9 mouse cellular contexts compared by ENCODE assay signal in genomic region chr2:143917622-143918021, GRCm38 (mm10). TPM values are rescaled to one million over a fixed set of nuclear protein-coding genes. Genes with fewer than 3 reads are reported as not detected.
DNase-seq lines count a peak whose midpoint lies in the region; ATAC-seq and TF ChIP-seq lines count a peak whose summit lies in the region.
"Had no signal": no experiment of that assay in that cellular context is flagged by ENCODE, and none has a peak within 500 bp of the region (broad histone marks: within the 10 kb centered on the region; RNA-seq: fewer than 3 reads in every experiment).

No protein-coding gene starts in this region.

- peak overlapping the region; percentile 98 for H3K9ac ChIP-seq in heart, embryonic 13.5 days
- H3K9ac ChIP-seq in heart, adult 2 months (ENCODE audit: low read depth, low read length) = no peak overlapping the region
- no peak overlapping the region for H3K9ac ChIP-seq in embryonic facial prominence, embryonic 13.5 days
- 0 out of 2 replicates have a peak overlapping the region, but pooled peaks have one; percentile 34 for H3K9ac ChIP-seq in liver, postnatal 0 days (replicated peaks)
- H3K9ac ChIP-seq: midbrain, embryonic 12.5 days had no signal

- WGBS in heart, embryonic 13.5 days = 45% methylated on average over 5 of the region's 5 CpGs
- WGBS in heart, adult 2 months = 43% methylated on average over 5 of the region's 5 CpGs
- 76% methylated on average over 5 of the region's 5 CpGs for WGBS in embryonic facial prominence, embryonic 13.5 days
- WGBS in liver, postnatal 0 days (ENCODE audit: insufficient replicate concordance) = 38% methylated on average over 5 of the region's 5 CpGs

- H3K79me3 ChIP-seq in C2C12 (ENCODE audit: low read depth) = peaks cover 70% of the 10 kb centered on the region

- no peak for TF ChIP-seq EP300 in heart, adult 2 months (IDR thresholded peaks at IDR 0.05; ENCODE audit: insufficient read depth, low read depth, low read length)
- peak; percentile 52; the same call in 1 of the 2 replicates for TF ChIP-seq EP300 in liver, postnatal 0 days (IDR thresholded peaks at IDR 0.05; ENCODE audit: low read depth)

- intact Hi-C loops in heart, adult 2 months (cut with DNase I) = loop anchor here (5.0 kb wide), 2 partner anchors 90 to 300 kb away; no protein-coding TSS in a partner anchor

- H3K9me3 ChIP-seq in heart, embryonic 13.5 days = no peaks in the 10 kb centered on the region
- no peaks in the 10 kb centered on the region for H3K9me3 ChIP-seq in embryonic facial prominence, embryonic 13.5 days
- H3K9me3 ChIP-seq in liver, postnatal 0 days (ENCODE audit: low read length) = no peaks in the 10 kb centered on the region
- H3K9me3 ChIP-seq: midbrain, embryonic 12.5 days had no signal

- H3K27me3 ChIP-seq in heart, embryonic 13.5 days (replicated peaks) = no peaks in the 10 kb centered on the region
- no peaks in the 10 kb centered on the region for H3K27me3 ChIP-seq in heart, adult 2 months (ENCODE audit: control insufficient read depth, insufficient read depth, low read length)
- H3K27me3 ChIP-seq in C2C12 (ENCODE audit: control insufficient read depth, insufficient read depth, insufficient read length) = no peaks in the 10 kb centered on the region
- H3K27me3 ChIP-seq in embryonic facial prominence, embryonic 13.5 days = no peaks in the 10 kb centered on the region
- no peaks in the 10 kb centered on the region for H3K27me3 ChIP-seq in liver, postnatal 0 days (ENCODE audit: insufficient read depth, low read length)
- H3K27me3 ChIP-seq: midbrain, embryonic 12.5 days had no signal

- H3K36me3 ChIP-seq in heart, embryonic 13.5 days = no peaks in the 10 kb centered on the region
- H3K36me3 ChIP-seq in heart, adult 2 months (ENCODE audit: control insufficient read depth, insufficient read depth, low read length) = peaks cover 11% of the 10 kb centered on the region
- H3K36me3 ChIP-seq in C2C12 (ENCODE audit: control insufficient read depth, insufficient read depth) = no peaks in the 10 kb centered on the region
- no peaks in the 10 kb centered on the region for H3K36me3 ChIP-seq in embryonic facial prominence, embryonic 13.5 days
- no peaks in the 10 kb centered on the region for H3K36me3 ChIP-seq in liver, postnatal 0 days (replicated peaks; ENCODE audit: insufficient read depth, low read length)
- H3K36me3 ChIP-seq: midbrain, embryonic 12.5 days had no signal

- no peak for TF ChIP-seq POLR2A in heart, adult 2 months (IDR thresholded peaks at IDR 0.05; ENCODE audit: insufficient read depth, low read depth, low read length)

- ATAC-seq in heart, embryonic 13.5 days (ENCODE audit: extremely low read depth, insufficient number of reproducible peaks, low FRiP score, low TSS enrichment) = no peak
- no peak for ATAC-seq in embryonic facial prominence, embryonic 13.5 days (ENCODE audit: insufficient number of reproducible peaks, insufficient read depth, low FRiP score, low TSS enrichment, low read depth)
- ATAC-seq in liver, postnatal 0 days = no peak

- peak overlapping the region; percentile 95 for H3K4me3 ChIP-seq in heart, embryonic 13.5 days
- H3K4me3 ChIP-seq in heart, adult 2 months = no peak overlapping the region
- peak overlapping the region; percentile 81 for H3K4me3 ChIP-seq in C2C12 (ENCODE audit: insufficient read depth, poor library complexity, severe bottlenecking)
- H3K4me3 ChIP-seq in embryonic facial prominence, embryonic 13.5 days = no peak overlapping the region
- peak overlapping the region; percentile 86 for H3K4me3 ChIP-seq in liver, postnatal 0 days (ENCODE audit: low read depth, low read length)
- H3K4me3 ChIP-seq in layer of hippocampus, adult 2 months = no peak overlapping the region

- peaks cover 52% of the 10 kb centered on the region for H3K4me1 ChIP-seq in heart, embryonic 13.5 days
- peaks cover 14% of the 10 kb centered on the region for H3K4me1 ChIP-seq in heart, adult 2 months (ENCODE audit: control insufficient read depth, insufficient read depth, low read length)
- H3K4me1 ChIP-seq in embryonic facial prominence, embryonic 13.5 days = peaks cover 27% of the 10 kb centered on the region
- peaks cover 22% of the 10 kb centered on the region for H3K4me1 ChIP-seq in liver, postnatal 0 days (ENCODE audit: insufficient read depth)

- H3K4me2 ChIP-seq in heart, embryonic 13.5 days = peak overlapping the region; percentile 69
- peak overlapping the region; percentile 73; the same call in 1 of the 2 replicates for H3K4me2 ChIP-seq in embryonic facial prominence, embryonic 13.5 days
- H3K4me2 ChIP-seq in liver, postnatal 0 days (ENCODE audit: low read depth, low read length) = peak overlapping the region; percentile 96

- H3K27ac ChIP-seq in heart, embryonic 13.5 days (replicated peaks) = peak overlapping the region; percentile 42
- no peak overlapping the region for H3K27ac ChIP-seq in heart, adult 2 months
- no peak overlapping the region for H3K27ac ChIP-seq in embryonic facial prominence, embryonic 13.5 days
- H3K27ac ChIP-seq in liver, postnatal 0 days (ENCODE audit: low read depth) = peak overlapping the region; percentile 98; the same call in 1 of the 2 replicates
- H3K27ac ChIP-seq in layer of hippocampus, adult 2 months = no peak overlapping the region
- H3K27ac ChIP-seq: midbrain, embryonic 12.5 days had no signal

- no peak for DNase-seq in heart, adult 2 months
- no peak for DNase-seq in liver, postnatal 0 days
- DNase-seq in frontal cortex, postnatal 14 days (ENCODE audit: low spot score in 2 of 2) = no peak
- DNase-seq in layer of hippocampus, adult 2 months (ENCODE audit: low spot score in 2 of 2) = no peak
- DNase-seq in cerebellum, adult 11-12 months = no peak

- peaks cover 5% of the 10 kb centered on the region for H3K79me2 ChIP-seq in heart, adult 2 months (replicated peaks; ENCODE audit: control insufficient read depth, insufficient read depth, low read length)
- peaks cover 73% of the 10 kb centered on the region for H3K79me2 ChIP-seq in C2C12 (ENCODE audit: control insufficient read depth, insufficient read depth)

- no peak overlapping the region for H3ac ChIP-seq in C2C12 (ENCODE audit: control insufficient read depth, insufficient read length, low read depth)

- TF ChIP-seq CTCF in heart, adult 2 months (IDR thresholded peaks at IDR 0.05) = no peak
- TF ChIP-seq CTCF in C2C12 (IDR thresholded peaks at IDR 0.05; ENCODE audit: control insufficient read depth, insufficient read depth, insufficient read length) = no peak
- TF ChIP-seq CTCF in liver, postnatal 0 days (IDR thresholded peaks at IDR 0.05; ENCODE audit: low read depth) = no peak
- TF ChIP-seq CTCF in layer of hippocampus, adult 2 months (conservative IDR thresholded peaks at IDR 0.05) = no peak

TF ChIP-seq in C2C12, 6 proteins besides CTCF, POLR2A, EP300 and RAD21:
- TF ChIP-seq MYOG (IDR thresholded peaks at IDR 0.05; ENCODE audit: control insufficient read depth, extremely low read depth, insufficient read length) (no peak), USF1 (IDR thresholded peaks at IDR 0.05; ENCODE audit: low read depth) (no peak), CEBPB (IDR thresholded peaks at IDR 0.05; ENCODE audit: low read depth) (no peak), FOSL1 (IDR thresholded peaks at IDR 0.05; ENCODE audit: insufficient read depth, low read length, poor library complexity, severe bottlenecking) (no peak), MYOD1 (IDR thresholded peaks at IDR 0.05; ENCODE audit: control insufficient read depth, insufficient read length, low read depth) (no peak), MAX (IDR thresholded peaks at IDR 0.05) (no peak)

RNA-seq across cellular contexts. Expression of gene Dstn, which starts 2.5 kb away (rescaled TPM):
- 860 and 905 TPM in 2 replicates for polyA plus RNA-seq in heart, embryonic 13.5 days (2015; fragmentation: Nextera tagmentation; extraction: Ambion mirVana)
- total RNA-seq in heart, adult 2 months (2021) = 100 to 1,000 TPM; 163 to 166 TPM
- 54.8 and 85.7 TPM in 2 replicates for polyA plus RNA-seq in heart, adult 2 months (2012; rRNA removed)
- polyA plus RNA-seq in C2C12 (2012; fragmentation: generic; extraction: Trizol) = 287 TPM
- polyA plus RNA-seq in embryonic facial prominence, embryonic 13.5 days (2015; fragmentation: Nextera tagmentation; extraction: Ambion mirVana) = 377 and 395 TPM in 2 replicates
- polyA plus RNA-seq in liver, postnatal 0 days (2015; fragmentation: Nextera tagmentation; extraction: Ambion mirVana) = 155 and 160 TPM in 2 replicates
- 100 to 1,000 TPM; 188 to 189 TPM for total RNA-seq in layer of hippocampus, adult 2 months (2021)

RNA-seq across cellular contexts. Expression of gene Bfsp1, which starts 54.6 kb away (rescaled TPM):
- polyA plus RNA-seq in heart, embryonic 13.5 days (2015; fragmentation: Nextera tagmentation; extraction: Ambion mirVana) = 1.5 and 1.8 TPM in 2 replicates
- under 1 TPM; 0.25 to 0.26 TPM for total RNA-seq in heart, adult 2 months (2021)
- 0.27 and 0.32 TPM in 2 replicates for polyA plus RNA-seq in heart, adult 2 months (2012; rRNA removed)
- 0.06 TPM for polyA plus RNA-seq in C2C12 (2012; fragmentation: generic; extraction: Trizol)
- 2.8 and 3.5 TPM in 2 replicates for polyA plus RNA-seq in embryonic facial prominence, embryonic 13.5 days (2015; fragmentation: Nextera tagmentation; extraction: Ambion mirVana)
- 0.12 and 0.17 TPM in 2 replicates for polyA plus RNA-seq in liver, postnatal 0 days (2015; fragmentation: Nextera tagmentation; extraction: Ambion mirVana)
- 1 to 10 TPM in 1 of 2 experiments, under 1 TPM in 1; 0.61 to 1.1 TPM for total RNA-seq in layer of hippocampus, adult 2 months (2021)

Comparison
In these comparisons a context has a peak if more than half of its experiments do, and no peak if none do; other contexts are left out.
1. H3K27ac ChIP-seq: peak in heart, embryonic 13.5 days (single experiment) and liver, postnatal 0 days (single experiment); none in heart, adult 2 months (single experiment), embryonic facial prominence, embryonic 13.5 days (single experiment) and layer of hippocampus, adult 2 months (single experiment).
2. H3K4me3 ChIP-seq: peak in heart, embryonic 13.5 days (single experiment), C2C12 (single experiment) and liver, postnatal 0 days (single experiment); none in heart, adult 2 months (single experiment), embryonic facial prominence, embryonic 13.5 days (single experiment) and layer of hippocampus, adult 2 months (single experiment).
3. H3K9ac ChIP-seq: peak in heart, embryonic 13.5 days (single experiment) and liver, postnatal 0 days (single experiment); none in heart, adult 2 months (single experiment) and embryonic facial prominence, embryonic 13.5 days (single experiment).
4. Peak in every context shown above with its lines, with median percentiles within 50 percentile points of each other: H3K4me2 ChIP-seq.